Mouse (Mus musculus): ENCODE data around the gene Lmo4.

Lmo4 gene

DNA sequence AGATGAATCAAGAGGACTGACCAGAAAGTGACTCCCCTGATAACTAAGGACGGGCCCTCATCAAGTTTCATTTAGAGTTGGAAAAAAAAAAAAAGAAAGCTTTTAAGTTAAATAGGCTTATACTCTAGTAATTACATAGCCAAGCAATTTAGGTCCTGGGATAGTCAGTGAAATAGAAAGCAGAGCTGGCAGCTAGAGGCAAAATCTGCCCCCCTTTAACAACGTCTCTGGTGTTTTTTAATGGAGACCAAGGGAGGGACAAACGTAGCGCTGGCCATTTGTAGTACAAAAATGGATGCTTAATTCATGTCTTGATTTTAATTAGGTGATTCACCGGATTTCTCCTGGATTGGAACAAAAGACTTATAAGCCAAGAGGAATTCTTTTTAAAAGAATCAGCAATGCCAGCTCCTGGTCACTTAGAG, 1.0 kb downstream of the Lmo4 start:
- DNase-seq (ENCODE audit: low read depth, low spot score): no peak

DNA sequence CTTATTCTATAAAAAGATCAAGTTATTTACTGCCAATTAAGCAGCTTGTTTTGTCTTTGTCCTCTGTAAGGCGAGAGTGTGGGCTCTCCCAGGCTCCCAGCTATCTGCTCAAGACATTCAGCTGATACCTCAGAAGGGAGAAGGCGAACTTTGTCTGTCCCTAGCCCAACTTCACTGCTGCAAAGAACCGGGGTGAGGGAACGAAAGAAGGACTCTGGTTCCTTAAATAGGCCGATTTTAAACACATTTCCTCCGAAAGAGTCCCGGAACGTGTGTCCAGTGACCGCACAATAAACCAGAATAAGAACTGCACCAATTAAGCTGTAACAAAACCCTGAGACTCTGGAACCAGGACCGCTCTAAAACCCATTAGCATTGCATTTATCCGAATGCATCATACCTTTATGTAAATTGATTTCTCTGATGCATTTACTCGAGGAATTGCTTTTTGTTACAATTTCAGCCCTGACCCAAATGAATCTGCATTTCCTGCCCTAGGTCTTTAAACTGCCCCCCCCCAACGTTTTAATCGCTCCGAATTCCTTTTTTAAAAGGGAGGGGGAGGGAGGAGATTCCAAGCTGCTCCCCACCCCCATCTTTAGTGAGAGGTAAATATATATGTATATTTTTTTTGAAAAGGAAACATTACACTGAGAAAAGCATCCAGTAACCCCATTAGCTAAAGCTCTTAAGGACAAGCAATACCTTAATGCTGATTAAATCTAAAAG, 1.6 kb downstream of the Lmo4 start:
- DNase-seq (ENCODE audit: low read depth, low spot score): no peak

DNA sequence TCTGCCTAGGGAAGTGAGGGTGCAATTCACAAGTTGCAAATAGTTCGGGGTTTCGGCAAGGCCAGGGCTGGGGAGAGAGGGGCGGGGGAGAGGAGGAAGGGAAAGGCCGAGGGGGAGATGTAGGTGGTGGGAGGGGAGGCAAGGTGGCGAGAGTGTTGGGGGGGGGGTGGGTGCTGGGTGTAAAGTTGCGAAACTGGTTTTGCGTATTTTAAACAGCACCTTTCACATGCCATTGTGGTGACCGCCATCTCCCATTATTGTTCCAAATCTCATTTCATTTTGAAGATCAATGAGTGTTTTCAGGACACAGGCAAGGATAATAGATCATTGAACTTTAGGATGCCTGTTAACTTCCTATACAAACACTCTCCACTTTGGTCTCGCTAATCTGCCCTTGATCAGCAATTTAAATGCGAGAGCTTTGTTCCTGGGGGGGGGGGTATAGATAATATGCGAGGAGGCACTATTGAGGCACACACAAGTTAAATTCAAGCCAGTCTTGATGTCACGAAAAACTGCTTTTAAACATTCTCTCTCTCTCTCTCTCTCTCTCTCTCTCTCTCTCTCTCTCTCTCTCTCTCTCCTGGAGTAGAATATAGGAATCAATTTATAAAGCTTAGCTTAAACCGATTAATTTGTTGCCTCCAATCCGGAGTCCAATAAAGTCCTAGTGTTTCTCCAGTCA, 2.3 kb downstream of the Lmo4 start:
- no peak for DNase-seq (ENCODE audit: low read depth, low spot score)

DNA sequence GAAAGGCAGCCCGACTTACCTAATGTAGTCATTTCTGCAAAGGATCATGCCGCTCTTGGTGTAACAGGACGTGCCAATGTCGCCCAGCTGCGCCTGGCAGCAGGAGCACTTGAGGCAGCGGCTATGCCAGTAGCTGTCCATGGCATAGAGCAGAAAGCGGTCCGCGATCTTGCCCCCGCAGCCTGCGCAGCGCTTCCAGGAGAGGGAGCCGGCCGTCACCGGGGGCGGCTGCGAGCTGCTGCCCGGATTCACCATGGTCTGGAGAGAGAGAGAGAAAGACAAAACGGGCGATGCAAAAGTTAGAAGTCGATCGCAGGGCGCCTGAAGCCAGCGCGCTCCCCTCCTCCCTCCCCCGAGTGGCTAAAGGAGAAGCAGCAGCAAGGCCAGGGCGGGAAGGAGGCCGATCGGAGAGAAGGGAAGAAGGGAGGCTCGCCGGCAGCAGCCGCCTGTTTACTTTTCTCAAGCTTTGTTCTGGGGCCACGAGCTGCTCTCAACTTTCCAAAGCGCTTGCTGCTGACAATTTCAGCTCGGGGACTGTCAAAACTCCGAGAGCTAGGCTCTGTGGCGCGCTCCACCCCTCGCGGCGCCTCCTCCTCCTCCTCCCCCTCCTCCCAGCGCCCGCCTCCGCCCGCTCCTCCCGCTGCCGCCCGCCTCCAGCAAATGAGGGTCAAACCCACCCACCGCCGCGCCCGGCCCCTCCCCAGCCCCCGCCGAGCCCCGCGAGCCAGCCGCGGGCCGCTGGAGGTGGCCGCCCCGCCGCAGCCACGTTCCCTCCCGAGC, 3.0 kb downstream of the Lmo4 start:
- peak; percentile 72 for DNase-seq (ENCODE audit: low read depth, low spot score)

DNA sequence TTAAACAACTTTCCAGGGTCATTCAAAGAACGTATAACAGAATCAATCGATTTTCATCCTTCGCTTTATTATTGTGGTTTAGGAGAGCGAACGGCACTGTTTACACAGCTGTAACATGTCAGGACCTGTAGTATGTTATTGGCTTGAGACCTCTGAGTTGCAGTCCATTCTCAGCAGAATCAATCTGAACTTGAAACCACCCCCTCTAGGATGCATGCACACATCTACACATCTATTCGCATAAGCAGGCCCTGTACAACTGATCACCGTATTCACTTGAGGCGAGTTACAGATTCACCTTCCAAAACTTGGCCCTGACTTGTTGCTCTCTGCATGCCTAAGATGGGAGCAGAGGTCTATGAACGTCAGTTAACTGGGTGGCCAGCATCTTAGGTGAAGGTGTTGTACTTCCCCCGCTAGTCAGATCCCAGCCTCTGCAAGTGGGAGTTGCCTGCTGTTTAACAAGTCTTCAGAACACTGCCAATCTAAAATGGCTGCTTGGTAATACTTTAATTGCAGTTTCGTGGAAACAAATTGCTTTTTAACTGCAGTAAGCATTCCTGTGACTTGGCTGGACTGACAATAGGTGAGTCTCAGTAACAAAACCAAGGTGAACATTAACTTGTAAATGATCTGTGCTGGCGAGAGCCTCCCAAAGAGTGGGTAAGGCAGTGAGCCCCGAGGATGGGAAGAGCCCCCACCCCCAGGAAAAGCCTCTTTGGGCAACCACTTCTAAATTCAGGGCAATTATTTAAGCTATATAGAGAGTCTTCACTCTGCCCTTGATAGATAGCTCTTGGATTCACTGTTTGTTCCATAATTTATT, 19.5 kb downstream of the Lmo4 start:
- no peak for DNase-seq (ENCODE audit: low read depth, low spot score)

DNA sequence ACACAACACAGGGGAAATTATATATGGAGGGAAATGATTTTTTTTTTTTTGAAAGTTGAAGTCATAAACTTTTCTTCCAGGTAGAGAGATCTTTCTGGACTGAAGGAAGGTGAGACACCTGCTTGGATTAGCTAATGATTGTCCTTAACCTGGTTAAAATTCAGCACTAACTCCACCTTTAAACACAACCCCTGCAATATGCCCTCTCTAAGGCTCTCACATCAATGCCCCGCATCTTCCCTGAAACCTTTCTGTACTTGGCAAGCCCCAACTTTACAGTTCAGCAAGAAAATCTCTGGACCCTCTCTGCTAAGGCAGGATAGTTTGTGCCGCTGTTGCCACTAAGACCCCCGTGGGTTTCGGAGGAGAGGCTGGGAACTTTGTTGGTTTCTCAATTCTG, 20.1 kb downstream of the Lmo4 start:
- DNase-seq (ENCODE audit: low read depth, low spot score): no peak

DNA sequence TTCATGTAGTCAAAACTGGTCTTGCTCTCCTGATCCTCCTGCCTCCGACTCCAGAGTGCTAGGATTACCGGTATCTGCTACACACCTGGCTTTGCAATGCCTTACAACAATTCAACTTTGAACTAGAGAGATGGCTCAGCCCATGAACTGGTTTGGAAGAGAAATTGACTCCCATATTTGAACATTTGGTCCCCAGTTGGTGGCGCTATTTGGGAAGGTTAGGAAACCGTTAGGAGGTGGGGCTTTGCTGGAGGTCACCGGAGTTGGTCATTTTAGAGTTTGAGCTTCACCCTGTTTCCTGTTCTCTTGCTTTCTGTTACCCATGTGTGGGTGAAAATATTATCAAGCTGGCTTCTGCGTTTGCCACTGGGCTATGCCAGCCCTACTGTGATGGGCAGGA, 22.8 kb downstream of the Lmo4 start:
- no peak for DNase-seq (ENCODE audit: low read depth, low spot score)

DNA sequence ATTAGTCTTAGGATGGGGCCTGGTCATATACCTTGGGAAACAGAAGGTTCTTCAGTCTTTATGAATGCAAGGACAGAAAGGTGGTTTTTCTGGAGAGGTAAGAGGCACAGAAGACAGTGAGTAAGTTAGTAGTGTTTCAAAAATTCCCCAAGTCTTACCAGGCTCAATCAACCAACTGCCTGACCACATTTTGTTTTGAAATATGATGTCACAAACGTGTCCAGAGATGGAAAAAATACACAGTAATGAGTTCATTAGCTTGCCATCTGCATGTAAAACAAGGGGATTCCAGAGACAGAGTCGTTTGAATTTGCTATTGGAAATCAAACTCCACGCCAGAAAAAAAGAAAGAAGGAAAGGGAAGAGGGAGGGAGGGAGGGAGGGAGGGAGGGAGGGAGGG, 26.1 kb downstream of the Lmo4 start:
- DNase-seq (ENCODE audit: low read depth, low spot score): no peak

DNA sequence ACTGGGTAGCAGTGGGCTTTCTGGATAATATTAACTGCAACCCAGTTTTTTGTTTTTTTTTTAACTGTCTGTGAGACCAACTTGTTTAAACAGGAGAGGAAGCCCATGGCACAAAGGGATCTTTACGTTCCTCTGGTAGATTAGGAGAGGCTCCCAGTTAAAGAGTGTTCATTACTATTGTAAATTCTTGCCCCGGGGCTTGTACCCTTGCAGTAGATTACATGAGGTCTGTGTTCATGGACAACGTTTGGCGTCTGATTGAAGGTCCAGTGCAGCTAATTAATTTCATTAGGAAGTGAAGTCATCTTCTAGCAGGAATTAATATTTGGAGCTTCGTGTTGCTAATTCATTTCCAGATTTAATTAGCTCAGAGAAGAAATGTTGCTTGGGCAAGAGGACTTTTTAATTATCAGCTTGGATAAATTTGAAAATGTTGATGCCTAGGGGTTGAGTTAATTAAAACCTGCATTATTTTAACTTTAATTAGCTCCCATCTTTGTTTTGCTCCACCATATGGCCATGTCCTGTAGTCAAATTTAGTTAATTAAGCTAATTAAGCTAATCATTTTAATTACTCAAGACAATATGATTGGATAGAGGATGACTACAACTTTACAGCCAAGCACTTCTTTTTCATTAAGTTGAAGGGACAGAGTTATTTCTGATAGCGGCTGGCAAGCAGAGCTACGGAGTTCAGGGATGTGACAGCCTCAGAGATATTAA, 31.0 kb downstream of the Lmo4 start:
- DNase-seq (ENCODE audit: low read depth, low spot score): no peak

DNA sequence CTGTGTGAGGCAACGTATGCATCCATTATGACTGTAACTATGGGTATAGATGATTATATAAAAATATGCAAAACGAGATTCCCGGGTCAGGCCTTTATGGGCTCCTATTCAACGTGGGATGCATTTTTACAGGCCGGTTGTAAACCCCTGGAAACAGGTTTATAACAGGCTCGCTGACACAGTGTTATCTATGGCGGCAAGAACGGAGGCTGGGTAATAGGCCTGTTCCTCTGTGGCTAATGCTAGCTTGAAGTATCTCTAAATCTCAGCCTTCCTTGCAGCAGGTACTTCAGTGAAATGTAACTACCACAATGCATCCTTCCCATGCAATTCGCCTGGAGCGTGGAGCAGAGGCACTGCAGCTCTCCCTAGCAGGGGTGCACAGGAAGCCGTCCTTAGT, 31.9 kb downstream of the Lmo4 start:
- DNase-seq (ENCODE audit: low read depth, low spot score): no peak

DNA sequence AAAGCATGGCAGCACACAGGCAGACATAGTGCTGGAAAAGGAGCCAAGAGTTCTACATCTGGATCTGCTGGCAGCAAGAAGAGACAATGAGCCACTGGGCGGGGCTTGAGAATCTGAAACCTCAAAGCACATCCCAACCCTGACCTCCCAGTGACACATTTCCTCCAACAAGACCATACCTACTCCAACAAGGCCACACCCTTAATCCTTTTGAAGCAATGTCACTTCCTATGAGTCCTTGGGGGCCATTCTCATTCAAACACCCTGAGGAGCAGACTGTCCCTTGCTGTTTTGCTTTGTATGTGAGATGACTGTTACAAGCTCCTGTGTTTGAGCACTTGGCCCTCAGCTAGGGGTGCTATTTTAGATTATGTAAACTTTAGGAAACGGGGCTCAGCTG, 33.3 kb downstream of the Lmo4 start:
- no peak for DNase-seq (ENCODE audit: low read depth, low spot score)

DNA sequence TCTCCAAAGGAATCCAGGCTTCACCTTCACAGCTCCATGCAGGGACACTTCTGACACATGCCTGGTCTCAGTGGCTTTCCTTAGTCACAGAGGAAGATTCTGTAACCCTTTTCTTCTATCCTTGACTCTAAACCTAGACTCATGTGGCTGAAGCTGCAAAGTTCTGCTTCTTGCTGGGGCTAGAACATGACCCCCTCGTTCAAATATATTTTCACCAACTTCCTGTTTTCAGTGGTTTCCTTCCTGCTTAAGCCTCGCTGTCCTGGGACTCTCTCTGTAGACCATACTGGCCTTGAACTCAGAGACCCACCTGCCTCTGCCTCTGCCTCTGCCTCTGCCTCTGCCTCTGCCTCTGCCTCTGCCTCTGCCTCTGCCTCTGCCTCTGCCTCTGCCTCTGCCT, 34.5 kb downstream of the Lmo4 start:
- no peak for DNase-seq (ENCODE audit: low read depth, low spot score)

DNA sequence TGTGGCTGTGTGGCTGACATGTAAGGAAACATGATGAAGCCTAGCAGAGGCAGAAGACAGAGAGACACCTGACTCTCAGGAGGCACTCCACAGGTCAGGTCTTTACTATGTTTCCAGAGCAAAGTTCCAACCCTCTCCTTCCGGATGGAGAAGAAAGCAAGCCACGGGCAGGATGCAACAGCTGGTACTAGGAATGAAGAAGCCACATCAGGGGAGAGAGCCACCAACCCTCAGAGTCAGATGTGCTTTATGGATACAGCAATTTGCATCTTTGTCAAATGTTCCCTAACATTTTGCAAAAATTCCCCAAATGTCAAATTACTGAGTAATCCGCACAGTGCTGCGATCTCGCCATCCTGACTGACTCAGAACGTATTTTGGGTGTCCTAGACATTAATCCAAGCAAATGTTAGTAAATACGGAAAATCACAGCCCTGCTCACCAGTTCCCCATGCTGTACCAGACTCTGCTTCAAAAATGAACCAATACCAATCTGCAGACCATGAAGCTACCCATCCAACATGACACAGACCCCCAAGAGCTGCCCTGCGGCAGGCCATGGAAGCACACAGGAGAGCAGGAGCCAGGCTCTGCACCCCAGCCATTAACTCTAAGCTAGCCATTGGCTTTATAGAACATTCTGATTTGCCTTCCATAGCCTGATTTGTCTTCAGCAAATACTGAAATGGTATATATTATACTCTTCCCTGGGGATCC, 38.4 kb downstream of the Lmo4 start:
- no peak for DNase-seq (ENCODE audit: low read depth, low spot score)

DNA sequence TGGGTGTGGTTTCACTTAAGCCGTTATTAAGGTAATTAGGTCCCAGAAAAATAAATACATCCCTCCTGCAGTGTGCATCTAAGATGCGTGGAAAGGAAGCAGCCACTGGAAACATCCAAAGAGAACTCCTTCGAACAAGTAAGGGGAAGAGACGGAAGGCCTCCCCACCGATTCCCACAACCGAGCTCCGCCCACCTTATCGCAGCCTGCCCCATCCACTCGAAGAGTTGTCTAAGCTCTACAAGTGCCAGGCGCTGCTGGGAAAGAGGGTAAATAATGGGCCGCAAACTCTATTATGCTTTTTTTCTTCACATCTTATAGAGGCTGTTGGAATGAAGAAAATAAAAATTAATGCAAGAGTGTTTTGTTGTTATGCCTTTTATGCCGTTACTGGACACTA, 39.6 kb downstream of the Lmo4 start:
- no peak for DNase-seq (ENCODE audit: low read depth, low spot score)

DNA sequence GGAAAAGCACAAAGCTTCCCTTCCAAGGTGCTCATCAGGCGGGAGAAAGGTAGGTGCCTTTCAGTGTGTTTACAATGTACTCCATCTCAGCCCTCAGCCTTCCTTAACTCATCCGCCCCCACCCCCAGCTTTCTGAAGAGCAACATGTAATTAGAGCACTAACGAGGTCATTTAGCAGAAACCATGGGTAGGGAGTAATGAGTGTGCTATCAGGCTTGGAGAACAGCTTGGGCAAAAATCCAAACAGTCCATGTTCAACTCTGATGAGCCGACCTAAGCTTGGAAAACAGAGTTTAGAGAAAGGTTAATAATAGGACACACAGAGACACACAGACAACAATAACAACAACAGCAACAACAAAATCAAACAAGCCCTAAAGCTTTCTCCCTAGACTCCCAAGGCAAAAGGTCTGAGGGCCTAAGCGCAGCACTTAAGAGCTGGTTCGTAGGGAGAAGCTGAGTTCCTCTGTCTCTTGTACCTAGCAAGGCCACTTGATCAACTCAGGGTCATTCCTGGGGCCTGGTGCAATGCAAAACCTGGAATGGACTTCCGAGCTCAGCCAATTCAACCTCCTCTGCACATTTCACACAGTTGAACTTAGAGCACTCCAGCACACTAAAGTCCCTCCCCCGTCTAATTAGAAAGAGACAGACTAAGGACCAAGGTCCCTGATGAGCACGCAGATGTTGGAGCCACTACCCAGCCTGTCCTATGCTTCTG, 40.2 kb downstream of the Lmo4 start:
- DNase-seq (ENCODE audit: low read depth, low spot score): no peak

DNA sequence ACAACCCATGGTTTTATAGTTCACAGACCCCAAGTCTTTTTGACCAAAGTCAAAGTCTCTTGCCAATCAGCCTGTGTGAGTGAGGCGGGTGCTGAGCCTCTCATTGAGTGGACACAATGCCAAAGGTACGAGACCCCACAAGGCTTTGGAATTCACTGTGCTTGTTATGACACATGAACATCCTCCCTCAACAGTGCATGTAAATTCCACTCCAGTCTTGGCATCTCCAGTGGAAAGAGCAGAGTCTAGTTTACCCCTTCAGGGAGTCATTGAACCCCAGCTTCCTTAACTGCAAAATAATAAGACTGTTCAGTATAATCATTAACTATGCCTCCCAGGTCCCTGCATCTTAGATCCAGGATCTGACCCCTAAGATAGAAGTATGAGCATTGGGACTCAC, 41.3 kb downstream of the Lmo4 start:
- no peak for DNase-seq (ENCODE audit: low read depth, low spot score)

DNA sequence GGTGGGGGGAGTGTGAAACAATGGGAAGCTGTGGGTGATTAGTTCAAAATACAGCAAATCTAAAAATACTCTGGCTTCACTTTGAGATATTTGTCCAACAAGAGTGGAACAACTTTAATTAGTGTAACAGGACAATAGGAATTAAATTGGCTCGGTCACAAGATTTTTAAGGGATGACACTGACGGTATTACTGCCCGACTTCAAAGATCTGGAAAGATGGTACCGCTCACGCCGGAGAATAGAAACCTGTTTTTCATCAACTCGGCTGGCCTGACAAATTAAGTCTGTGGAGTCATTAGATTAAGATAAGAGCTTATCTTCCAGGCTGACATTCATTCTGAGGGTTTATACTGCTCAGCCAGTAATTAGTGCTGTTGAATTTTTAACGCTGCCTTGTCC, 42.9 kb downstream of the Lmo4 start:
- no peak for DNase-seq (ENCODE audit: low read depth, low spot score)

DNA sequence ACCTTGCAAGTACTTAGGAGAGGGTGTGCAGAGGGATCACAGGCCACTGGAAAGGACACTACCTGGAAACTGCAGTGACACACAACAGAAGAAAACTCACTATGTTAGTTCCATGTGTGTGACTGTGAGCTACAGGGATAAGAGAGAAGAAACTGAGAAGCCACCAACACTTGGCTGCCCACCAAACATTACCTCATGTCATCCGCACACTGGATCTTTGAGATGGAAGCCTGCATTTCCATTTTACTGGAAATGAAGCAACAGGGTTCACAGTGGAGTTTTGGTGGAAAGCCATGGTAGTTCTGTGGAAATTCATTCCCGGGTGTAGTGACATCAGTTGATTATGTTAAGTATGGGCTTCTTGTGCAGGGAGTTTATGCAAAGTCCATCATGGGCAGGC, 43.8 kb downstream of the Lmo4 start:
- no peak for DNase-seq (ENCODE audit: low read depth, low spot score)

DNA sequence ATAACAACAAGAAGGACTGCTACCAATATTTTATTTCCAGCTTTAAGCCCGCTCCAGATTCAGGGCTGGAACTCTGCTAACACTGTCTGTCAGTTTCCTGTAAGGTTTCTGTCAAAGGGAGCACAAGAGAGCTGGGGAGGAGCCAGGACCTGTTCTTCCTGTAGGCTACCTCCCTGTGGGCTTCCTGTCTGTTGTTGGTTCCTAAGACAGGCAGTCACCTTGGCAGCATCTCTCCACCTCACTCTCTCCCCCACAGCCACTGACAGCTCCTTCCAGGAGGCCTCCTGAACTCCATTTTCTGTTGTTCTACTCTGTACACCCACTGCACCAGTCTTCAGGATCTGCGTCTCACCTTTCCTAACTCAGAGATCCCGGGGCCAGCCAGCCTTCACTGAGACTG, 49.3 kb downstream of the Lmo4 start:
- no peak for DNase-seq (ENCODE audit: low read depth, low spot score)

DNA sequence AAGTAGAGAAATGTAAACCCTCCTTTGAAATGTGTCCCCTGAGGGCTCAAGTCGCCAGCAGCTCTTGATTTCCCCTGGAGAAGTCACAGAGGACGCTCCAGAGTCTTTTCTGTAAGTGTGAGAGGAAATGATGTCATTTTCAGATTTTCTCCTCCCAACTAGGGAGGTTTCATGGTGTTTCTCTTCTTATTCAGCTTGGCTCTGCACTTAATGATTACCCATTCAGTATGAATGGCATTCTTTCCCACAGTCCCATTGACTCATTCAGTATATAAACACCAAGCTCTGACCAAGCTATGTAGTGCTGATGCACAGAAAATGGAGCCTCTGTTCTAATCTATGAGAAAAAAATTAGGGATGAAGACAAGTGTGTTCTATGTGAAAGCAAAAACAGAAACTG, 51.6 kb downstream of the Lmo4 start:
- DNase-seq (ENCODE audit: low read depth, low spot score): no peak

Measured in embryo, embryonic 11.5 days (tissue).